Mouse (Mus musculus): Measurements from ENCODE around the gene Zc3h12a. TPM values are rescaled to one million over a fixed set of nuclear protein-coding genes. Genes with fewer than 3 reads are reported as not detected.

Zc3h12a gene
- polyA plus RNA-seq, 1 experiment from 2014 or later = 1.2 TPM

GRCm38 (mm10) chr4:125136303-125136888 lies 8.8 kb upstream of the Zc3h12a start:
- Histone ChIP-seq H3K36me3 (ENCODE audit: control insufficient read depth, insufficient read depth, low read length) (no peaks in the 10 kb centered on the region), H3K27me3 (ENCODE audit: control insufficient read depth, insufficient read depth, low read length) (no peaks in the 10 kb centered on the region), H3K9me3 (ENCODE audit: control insufficient read depth, low read depth, low read length) (no peaks in the 10 kb centered on the region), H3K4me3 (ENCODE audit: low read depth, low read length) (no peak overlapping the region), H3K9ac (replicated peaks; ENCODE audit: low read depth, low read length) (no peak overlapping the region), H3K4me2 (replicated peaks; ENCODE audit: low read depth, low read length) (no peak overlapping the region), H3K27ac (ENCODE audit: low read length) (no peak overlapping the region), H3K4me1 (ENCODE audit: control insufficient read depth, insufficient read depth, low read length) (no peaks in the 10 kb centered on the region)
- no peak for ATAC-seq (ENCODE audit: insufficient number of reproducible peaks, insufficient read depth, low FRiP score, low read depth)
- WGBS = 51% methylated on average over 12 of the region's 12 CpGs

- Histone ChIP-seq H3K4me2 (replicated peaks; ENCODE audit: low read depth, low read length) (no peak overlapping the region), H3K9me3 (ENCODE audit: control insufficient read depth, low read depth, low read length) (no peaks in the 10 kb centered on the region), H3K4me1 (ENCODE audit: control insufficient read depth, insufficient read depth, low read length) (no peaks in the 10 kb centered on the region), H3K27ac (ENCODE audit: low read length) (no peak overlapping the region), H3K9ac (replicated peaks; ENCODE audit: low read depth, low read length) (no peak overlapping the region), H3K4me3 (ENCODE audit: low read depth, low read length) (no peak overlapping the region), H3K27me3 (ENCODE audit: control insufficient read depth, insufficient read depth, low read length) (no peaks in the 10 kb centered on the region), H3K36me3 (ENCODE audit: control insufficient read depth, insufficient read depth, low read length) (no peaks in the 10 kb centered on the region)
- 78% methylated on average over 10 of the region's 10 CpGs for WGBS
- ATAC-seq (ENCODE audit: insufficient number of reproducible peaks, insufficient read depth, low FRiP score, low read depth) = no peak
Measured at GRCm38 (mm10) chr4:125135076-125135855, 7.6 kb upstream of the Zc3h12a start.

- Histone ChIP-seq H3K9me3 (ENCODE audit: control insufficient read depth, low read depth, low read length) (no peaks in the 10 kb centered on the region), H3K36me3 (ENCODE audit: control insufficient read depth, insufficient read depth, low read length) (no peaks in the 10 kb centered on the region), H3K9ac (replicated peaks; ENCODE audit: low read depth, low read length) (no peak overlapping the region), H3K27ac (ENCODE audit: low read length) (no peak overlapping the region), H3K27me3 (ENCODE audit: control insufficient read depth, insufficient read depth, low read length) (no peaks in the 10 kb centered on the region), H3K4me2 (replicated peaks; ENCODE audit: low read depth, low read length) (no peak overlapping the region), H3K4me1 (ENCODE audit: control insufficient read depth, insufficient read depth, low read length) (no peaks in the 10 kb centered on the region), H3K4me3 (ENCODE audit: low read depth, low read length) (no peak overlapping the region)
- 74% methylated on average over 5 of the region's 5 CpGs for WGBS
- no peak for ATAC-seq (ENCODE audit: insufficient number of reproducible peaks, insufficient read depth, low FRiP score, low read depth)
Measured at GRCm38 (mm10) chr4:125134631-125135030, 7.0 kb upstream of the Zc3h12a start.

GRCm38 (mm10) chr4:125134192-125134591 lies 6.6 kb upstream of the Zc3h12a start:
- no peak overlapping the region for H3K9ac ChIP-seq (replicated peaks; ENCODE audit: low read depth, low read length)
- no peaks in the 10 kb centered on the region for H3K4me1 ChIP-seq (ENCODE audit: control insufficient read depth, insufficient read depth, low read length)
- H3K27me3 ChIP-seq (ENCODE audit: control insufficient read depth, insufficient read depth, low read length) = no peaks in the 10 kb centered on the region
- ATAC-seq (ENCODE audit: insufficient number of reproducible peaks, insufficient read depth, low FRiP score, low read depth) = no peak
- no peaks in the 10 kb centered on the region for H3K36me3 ChIP-seq (ENCODE audit: control insufficient read depth, insufficient read depth, low read length)
- H3K27ac ChIP-seq (ENCODE audit: low read length) = no peak overlapping the region
- H3K4me3 ChIP-seq (ENCODE audit: low read depth, low read length) = no peak overlapping the region
- H3K9me3 ChIP-seq (ENCODE audit: control insufficient read depth, low read depth, low read length) = no peaks in the 10 kb centered on the region
- H3K4me2 ChIP-seq (replicated peaks; ENCODE audit: low read depth, low read length) = no peak overlapping the region
- WGBS = 80% methylated on average over 4 of the region's 4 CpGs

GRCm38 (mm10) chr4:125132394-125132793 lies 4.8 kb upstream of the Zc3h12a start:
- H3K4me3 ChIP-seq (ENCODE audit: low read depth, low read length) = no peak overlapping the region
- no peaks in the 10 kb centered on the region for H3K36me3 ChIP-seq (ENCODE audit: control insufficient read depth, insufficient read depth, low read length)
- no peak for ATAC-seq (ENCODE audit: insufficient number of reproducible peaks, insufficient read depth, low FRiP score, low read depth)
- no peak overlapping the region for H3K4me2 ChIP-seq (replicated peaks; ENCODE audit: low read depth, low read length)
- 25% methylated on average over 5 of the region's 5 CpGs for WGBS
- no peaks in the 10 kb centered on the region for H3K4me1 ChIP-seq (ENCODE audit: control insufficient read depth, insufficient read depth, low read length)
- H3K27me3 ChIP-seq (ENCODE audit: control insufficient read depth, insufficient read depth, low read length) = no peaks in the 10 kb centered on the region
- H3K27ac ChIP-seq (ENCODE audit: low read length) = no peak overlapping the region
- no peak overlapping the region for H3K9ac ChIP-seq (replicated peaks; ENCODE audit: low read depth, low read length)
- no peaks in the 10 kb centered on the region for H3K9me3 ChIP-seq (ENCODE audit: control insufficient read depth, low read depth, low read length)

- WGBS = 69% methylated on average over 4 of the region's 4 CpGs
- Histone ChIP-seq H3K9ac (replicated peaks; ENCODE audit: low read depth, low read length) (no peak overlapping the region), H3K27ac (ENCODE audit: low read length) (no peak overlapping the region), H3K4me3 (ENCODE audit: low read depth, low read length) (no peak overlapping the region), H3K27me3 (ENCODE audit: control insufficient read depth, insufficient read depth, low read length) (no peaks in the 10 kb centered on the region), H3K36me3 (ENCODE audit: control insufficient read depth, insufficient read depth, low read length) (no peaks in the 10 kb centered on the region), H3K4me2 (replicated peaks; ENCODE audit: low read depth, low read length) (no peak overlapping the region), H3K4me1 (ENCODE audit: control insufficient read depth, insufficient read depth, low read length) (peaks cover 5% of the 10 kb centered on the region; the same call in 1 of the 2 replicates), H3K9me3 (ENCODE audit: control insufficient read depth, low read depth, low read length) (no peaks in the 10 kb centered on the region)
- no peak for ATAC-seq (ENCODE audit: insufficient number of reproducible peaks, insufficient read depth, low FRiP score, low read depth)
Measured at GRCm38 (mm10) chr4:125131493-125131892, 3.9 kb upstream of the Zc3h12a start.

GRCm38 (mm10) chr4:125126761-125127160 lies 879 bp downstream of the Zc3h12a start:
- Histone ChIP-seq H3K27ac (ENCODE audit: low read length) (no peak overlapping the region), H3K4me3 (ENCODE audit: low read depth, low read length) (peak overlapping the region; percentile 65; the same call in 1 of the 2 replicates), H3K36me3 (ENCODE audit: control insufficient read depth, insufficient read depth, low read length) (no peaks in the 10 kb centered on the region), H3K27me3 (ENCODE audit: control insufficient read depth, insufficient read depth, low read length) (no peaks in the 10 kb centered on the region), H3K4me1 (ENCODE audit: control insufficient read depth, insufficient read depth, low read length) (peaks cover 27% of the 10 kb centered on the region), H3K9me3 (ENCODE audit: control insufficient read depth, low read depth, low read length) (no peaks in the 10 kb centered on the region), H3K4me2 (replicated peaks; ENCODE audit: low read depth, low read length) (peak overlapping the region; percentile 88), H3K9ac (replicated peaks; ENCODE audit: low read depth, low read length) (no peak overlapping the region)
- no peak for ATAC-seq (ENCODE audit: insufficient number of reproducible peaks, insufficient read depth, low FRiP score, low read depth)
- WGBS = 76% methylated on average over 7 of the region's 7 CpGs

- 80% methylated on average over 3 of the region's 3 CpGs for WGBS
- H3K4me2 ChIP-seq (replicated peaks; ENCODE audit: low read depth, low read length) = no peak overlapping the region
- H3K4me1 ChIP-seq (ENCODE audit: control insufficient read depth, insufficient read depth, low read length) = peaks cover 27% of the 10 kb centered on the region
- H3K27ac ChIP-seq (ENCODE audit: low read length) = no peak overlapping the region
- no peak overlapping the region for H3K4me3 ChIP-seq (ENCODE audit: low read depth, low read length)
- H3K9ac ChIP-seq (replicated peaks; ENCODE audit: low read depth, low read length) = no peak overlapping the region
- H3K9me3 ChIP-seq (ENCODE audit: control insufficient read depth, low read depth, low read length) = no peaks in the 10 kb centered on the region
- no peak for ATAC-seq (ENCODE audit: insufficient number of reproducible peaks, insufficient read depth, low FRiP score, low read depth)
- H3K36me3 ChIP-seq (ENCODE audit: control insufficient read depth, insufficient read depth, low read length) = no peaks in the 10 kb centered on the region
- H3K27me3 ChIP-seq (ENCODE audit: control insufficient read depth, insufficient read depth, low read length) = no peaks in the 10 kb centered on the region
Measured at GRCm38 (mm10) chr4:125126186-125126585, 1.5 kb downstream of the Zc3h12a start.
